Mouse (Mus musculus): ENCODE data around the gene Grm8.

DNA sequence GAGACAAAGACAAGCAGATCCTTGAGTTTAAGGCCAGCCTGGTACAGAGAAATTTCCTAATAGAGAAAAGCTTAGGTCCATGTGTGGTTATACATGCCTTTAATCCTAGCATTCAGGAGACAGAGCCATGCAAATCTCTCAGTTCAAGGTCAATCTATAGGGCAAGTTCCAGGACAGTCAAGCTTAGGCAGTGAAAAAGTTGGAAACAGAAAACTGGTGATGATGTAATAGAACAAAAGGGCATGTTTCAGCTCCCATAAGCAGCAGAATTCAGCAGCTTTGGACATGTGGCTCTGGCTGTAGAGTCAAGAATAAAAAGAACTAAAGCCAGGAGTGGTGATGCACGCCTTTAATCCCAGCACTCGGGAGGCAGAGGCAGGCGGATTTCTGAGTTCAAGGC lies 336.2 kb downstream of the Grm8 start:
- TF ChIP-seq CTCF (IDR thresholded peaks at IDR 0.05; ENCODE audit: low read depth, low read length), result no peak
- no peak for TF ChIP-seq POLR2AphosphoS5 (IDR thresholded peaks at IDR 0.05; ENCODE audit: insufficient replicate concordance, low read depth, low read length)
